Mouse (Mus musculus): ENCODE measurements around the gene Plac8.

Gene Plac8

DNA sequence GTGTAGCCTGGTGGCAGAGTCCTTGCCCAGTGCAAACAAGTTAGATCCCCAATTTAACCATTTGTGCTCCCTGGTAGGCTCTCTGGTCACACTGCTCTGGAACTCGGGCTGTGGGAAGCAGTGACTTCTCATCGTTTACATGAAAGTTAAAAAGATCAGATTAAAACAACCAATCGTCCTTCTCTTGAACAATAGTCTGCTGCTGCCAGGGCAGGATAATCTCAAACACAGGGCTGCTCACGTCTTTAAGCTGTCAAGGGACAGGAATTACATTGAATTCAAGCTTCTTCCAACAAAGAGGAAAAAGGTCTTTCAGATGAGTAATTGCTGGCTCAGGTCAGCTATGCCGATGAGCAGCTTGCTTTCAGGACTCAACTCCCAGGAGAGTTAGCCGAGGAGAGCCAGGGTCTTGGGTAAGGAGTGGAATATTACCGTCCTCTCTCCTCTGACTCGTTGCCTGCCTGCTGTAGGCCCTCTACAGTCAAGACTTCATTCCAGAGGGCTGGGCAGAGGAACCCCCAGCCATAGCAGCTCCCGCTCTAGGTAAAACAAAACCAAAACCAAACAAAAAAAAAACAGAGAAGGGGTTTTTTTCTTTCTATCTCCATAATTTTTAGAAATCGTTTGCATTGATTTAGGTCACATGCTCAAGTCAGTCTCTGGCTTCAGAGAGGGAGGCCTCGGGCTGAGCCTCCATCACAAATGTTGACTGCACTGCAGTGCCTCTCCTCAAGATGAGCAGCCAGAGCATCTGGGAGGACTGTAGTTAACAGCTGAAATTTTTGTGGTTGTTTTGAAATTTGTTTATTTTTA, 9.8 kb upstream of the Plac8 start:
- peak; percentile 63 for DNase-seq (ENCODE audit: low read depth)

DNA sequence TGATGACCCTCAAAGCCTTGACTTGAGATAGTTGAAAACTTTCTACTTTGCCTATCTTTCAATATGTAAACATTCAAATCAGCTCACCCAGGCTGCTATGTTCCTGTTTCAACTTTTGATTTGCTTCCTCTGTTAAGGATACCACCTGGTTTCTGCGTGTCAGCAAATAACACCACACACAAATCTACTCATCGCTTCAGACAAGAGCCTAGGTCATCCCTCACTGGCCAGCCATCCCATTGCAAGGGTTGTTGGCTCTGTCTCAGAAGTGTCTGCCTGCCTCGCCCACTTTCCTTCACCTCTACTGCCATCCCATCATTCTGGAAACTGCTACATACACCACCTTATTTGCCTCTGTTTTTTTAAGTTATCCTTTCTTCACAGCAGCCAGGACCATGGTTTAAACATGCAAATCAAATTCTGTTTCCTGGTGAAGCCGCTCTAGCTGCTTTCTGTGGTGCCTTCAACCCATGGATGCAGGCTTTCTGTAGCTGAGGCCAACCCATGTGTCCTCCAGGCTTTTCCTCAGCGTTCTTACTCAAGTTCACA, 6.9 kb upstream of the Plac8 start:
- DNase-seq (ENCODE audit: low read depth): no peak

DNA sequence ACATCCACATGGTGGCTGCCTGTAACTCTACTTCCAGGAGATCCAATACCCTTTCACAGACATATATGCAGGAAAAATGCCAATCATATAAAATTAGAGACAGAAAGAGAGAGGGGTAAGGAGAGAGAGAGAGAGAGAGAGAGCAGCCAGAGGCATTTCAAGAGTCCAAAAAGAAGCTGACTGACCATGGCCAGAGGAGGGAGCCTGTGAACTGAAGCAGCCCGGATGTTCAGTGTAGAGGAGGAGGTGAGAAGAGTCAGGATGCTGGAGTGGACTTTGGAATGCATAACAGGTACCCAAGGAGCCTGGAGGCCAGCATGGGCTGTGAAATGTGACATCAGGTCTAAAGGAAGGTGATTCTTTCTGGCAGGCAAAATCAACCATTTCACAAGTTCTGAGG, 2.7 kb upstream of the Plac8 start:
- DNase-seq (ENCODE audit: low read depth): no peak

- DNase-seq (ENCODE audit: low read depth): peak; percentile 43
Measured at GRCm38 (mm10) chr5:100573256-100573655, 1.2 kb upstream of the Plac8 start.

DNA sequence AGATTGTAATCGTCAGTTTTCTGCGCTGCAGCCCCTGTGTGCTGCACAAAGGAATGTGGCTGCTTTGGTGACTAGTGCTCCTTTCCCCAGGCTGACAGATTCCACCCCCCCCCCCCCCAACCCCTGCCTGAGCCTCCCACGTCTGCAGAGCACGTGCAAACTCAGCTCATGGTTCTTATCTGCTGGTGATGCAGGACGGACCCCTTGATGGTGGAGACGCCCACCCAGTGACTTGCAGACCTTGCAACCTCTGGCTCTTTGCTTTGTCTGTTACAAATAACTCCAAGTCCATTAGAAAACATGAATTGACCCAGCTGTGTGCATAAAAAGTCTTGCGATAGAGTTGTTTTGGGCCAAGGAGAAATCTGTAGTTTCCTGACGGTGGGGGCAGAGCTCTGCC, 1.3 kb downstream of the Plac8 start:
- DNase-seq (ENCODE audit: low read depth): no peak

DNA sequence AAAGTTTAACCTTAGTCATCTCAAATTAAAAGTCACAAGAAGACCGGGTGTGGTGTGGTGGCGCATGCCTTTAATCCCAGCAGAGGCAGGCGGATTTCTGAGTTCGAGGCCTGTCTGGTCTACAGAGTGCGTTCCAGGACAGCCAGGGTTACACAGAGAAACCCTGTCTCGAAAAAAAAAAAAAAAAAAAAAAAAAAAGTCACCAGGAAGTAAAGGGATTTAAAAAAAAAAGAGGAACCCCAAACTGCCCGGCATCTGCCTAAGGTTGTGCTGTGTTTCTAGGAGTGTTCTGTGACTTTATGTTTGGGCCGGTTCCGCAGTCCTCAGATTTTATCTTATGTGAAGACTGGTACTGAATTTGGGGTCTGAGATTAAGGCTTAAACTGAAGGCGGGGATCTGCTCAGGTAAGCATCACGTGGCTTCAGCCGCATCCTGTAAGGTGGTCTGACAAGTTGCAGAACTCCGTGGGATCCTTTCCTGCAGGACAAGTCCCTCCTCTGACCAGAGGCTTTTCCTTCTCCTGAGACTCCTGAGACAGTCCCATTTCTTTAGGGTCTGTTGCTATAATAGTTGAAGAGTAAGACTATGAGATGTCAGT, 1.9 kb downstream of the Plac8 start:
- no peak for DNase-seq (ENCODE audit: low read depth)

DNA sequence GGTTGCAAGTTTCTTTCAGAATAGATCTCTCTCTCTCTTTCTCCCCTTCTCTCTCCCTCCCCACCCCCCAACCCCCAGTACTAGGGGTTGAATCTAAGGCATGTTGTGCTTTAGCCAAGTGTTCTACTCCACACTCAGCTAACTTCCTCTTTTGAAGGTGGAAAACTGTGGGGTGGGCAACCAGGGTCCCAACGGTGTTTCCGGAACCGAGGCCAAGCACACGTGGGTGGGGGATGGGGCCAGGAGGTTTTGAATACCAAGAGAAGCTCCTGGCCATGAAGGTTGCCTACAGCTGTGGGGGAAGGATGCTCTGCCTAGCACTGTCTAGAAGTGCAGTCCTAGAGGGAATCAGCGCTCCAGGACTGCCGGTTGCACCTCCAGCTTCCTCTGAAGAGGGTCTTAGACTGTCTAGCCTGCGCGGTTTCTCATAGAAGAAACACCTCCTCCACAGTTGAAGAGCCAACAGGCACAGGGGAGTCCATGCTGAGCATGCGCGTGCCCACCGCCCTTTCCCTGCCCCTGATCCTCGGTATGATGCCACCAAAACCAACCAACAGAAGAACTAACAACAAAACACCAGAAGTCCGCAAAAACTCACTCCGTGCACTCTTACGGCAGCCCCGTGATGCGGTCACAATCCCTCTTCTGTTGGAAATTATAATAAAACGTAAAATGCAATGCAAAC, 2.7 kb downstream of the Plac8 start:
- peak; percentile 38 for DNase-seq (ENCODE audit: low read depth)

DNA sequence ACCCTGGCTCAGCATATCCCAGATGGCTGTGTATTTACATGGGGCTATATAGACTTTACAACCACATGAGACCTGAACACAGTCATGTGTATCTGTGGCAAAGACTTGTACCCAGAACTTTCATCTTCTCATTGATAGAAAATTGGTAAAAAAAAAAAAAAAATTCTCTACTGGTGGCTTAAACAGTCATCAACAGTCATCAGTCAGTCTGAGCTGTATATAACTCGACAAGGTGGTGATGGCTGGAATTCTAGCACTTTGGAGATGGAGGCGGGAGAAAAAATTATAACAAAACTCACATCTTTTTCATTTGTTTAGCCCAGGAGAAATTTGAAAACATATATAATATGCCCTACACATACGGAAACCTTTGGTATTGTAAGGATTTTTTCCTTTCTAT, 3.2 kb downstream of the Plac8 start:
- DNase-seq (ENCODE audit: low read depth): no peak

GRCm38 (mm10) chr5:100568177-100568576, 3.9 kb downstream of the Plac8 start:
- no peak for DNase-seq (ENCODE audit: low read depth)

DNA sequence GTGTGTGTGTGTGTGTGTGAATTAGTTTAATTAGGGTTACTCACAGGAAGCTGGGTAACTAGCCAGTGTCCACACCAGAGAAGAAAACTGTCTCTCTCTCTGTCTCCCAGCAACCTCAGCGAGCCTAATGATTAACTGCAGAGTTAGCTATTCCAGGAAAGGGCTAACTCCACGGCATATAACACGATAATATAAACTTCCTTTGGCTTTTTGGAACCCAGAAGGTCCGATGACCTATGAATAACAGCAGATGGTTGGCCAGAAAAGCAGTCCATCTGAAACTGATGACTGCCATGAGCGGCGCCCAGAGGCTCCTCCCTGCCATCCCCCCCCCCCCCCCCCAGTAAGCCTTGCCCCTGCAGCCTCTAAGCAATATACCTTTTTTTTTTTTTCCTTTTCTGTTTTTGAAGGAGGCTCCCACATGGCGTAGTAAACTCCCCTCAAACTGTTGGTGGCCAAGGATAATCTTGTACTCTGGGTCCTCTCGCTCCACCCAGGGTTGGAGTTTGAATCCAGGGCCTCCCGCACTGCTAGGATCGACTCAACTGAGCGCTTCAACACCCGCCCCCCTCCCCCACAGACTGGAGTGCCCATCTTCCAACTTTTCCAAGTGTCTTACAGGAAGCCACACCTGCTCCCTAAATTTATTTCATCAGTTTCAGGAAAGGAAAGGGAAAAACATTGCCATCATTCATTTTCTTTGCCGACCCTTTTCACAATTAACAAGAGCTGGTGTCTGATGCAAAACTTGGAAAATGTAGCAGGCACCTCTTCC, 4.6 kb downstream of the Plac8 start:
- DNase-seq (ENCODE audit: low read depth): no peak

DNA sequence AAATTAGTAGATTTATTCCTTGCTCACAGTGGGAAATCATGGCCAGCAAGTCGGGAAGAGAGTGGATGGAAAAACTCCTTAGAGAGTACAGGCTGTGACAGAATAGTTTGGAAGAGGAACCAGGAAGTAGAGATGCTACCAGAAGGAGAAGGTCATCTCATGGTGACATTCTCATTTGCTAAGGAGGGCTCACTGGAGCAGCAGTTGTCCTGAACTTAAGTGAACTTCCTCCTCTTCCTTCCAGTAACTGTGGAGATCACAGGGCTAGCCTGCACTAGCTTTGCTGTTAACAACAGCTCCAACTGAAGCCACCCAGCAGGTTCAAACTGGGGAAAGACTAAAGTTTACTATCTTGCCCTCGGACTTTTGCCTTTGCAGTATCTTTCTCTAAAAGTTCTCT, 5.2 kb downstream of the Plac8 start:
- no peak for DNase-seq (ENCODE audit: low read depth)

DNA sequence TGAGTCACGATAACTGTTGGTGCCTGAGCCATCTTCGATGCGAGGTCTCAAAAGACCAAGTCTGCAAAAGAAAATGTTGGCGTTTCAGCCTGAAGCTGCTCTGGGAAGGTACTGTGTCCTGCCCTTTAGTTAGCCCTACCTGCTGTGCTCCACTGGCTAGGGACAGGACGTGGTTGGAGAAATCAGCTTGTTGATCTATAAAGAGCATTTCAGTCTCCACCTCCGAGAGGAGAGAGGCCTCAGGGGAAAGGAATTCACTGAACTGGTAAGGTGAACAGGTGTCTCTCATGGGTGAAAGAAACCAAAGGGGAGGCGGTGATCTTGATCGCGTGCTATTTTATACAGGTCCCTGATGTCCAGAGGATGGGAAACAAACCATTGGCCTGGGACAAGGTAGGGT, 9.3 kb downstream of the Plac8 start:
- DNase-seq (ENCODE audit: low read depth): no peak

DNA sequence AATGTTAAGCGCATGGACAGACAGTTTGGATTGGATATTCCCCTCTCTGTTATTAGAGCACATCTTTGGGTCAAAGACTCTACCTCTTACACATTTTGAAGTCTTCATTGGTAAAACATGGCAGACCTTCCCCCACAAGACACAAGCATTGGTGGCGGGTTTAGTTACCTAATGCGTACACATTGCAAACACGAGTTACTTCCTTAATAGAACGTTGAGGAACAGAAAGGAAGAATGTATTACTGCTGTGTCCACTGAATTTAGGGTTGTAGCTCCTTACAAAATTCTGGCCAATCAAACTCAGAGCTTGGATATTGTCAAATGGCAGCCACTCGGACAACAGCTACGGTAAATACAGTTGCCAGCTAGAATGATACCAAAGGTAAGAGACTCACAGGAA, 12.7 kb downstream of the Plac8 start:
- DNase-seq (ENCODE audit: low read depth): no peak

- DNase-seq (ENCODE audit: low read depth): no peak
Measured at GRCm38 (mm10) chr5:100558783-100559182, 13.3 kb downstream of the Plac8 start.

GRCm38 (mm10) chr5:100557537-100557936, 14.5 kb downstream of the Plac8 start:
- DNase-seq (ENCODE audit: low read depth): no peak

- DNase-seq (ENCODE audit: low read depth): no peak
Measured at GRCm38 (mm10) chr5:100557019-100557418, 15.0 kb downstream of the Plac8 start.

DNA sequence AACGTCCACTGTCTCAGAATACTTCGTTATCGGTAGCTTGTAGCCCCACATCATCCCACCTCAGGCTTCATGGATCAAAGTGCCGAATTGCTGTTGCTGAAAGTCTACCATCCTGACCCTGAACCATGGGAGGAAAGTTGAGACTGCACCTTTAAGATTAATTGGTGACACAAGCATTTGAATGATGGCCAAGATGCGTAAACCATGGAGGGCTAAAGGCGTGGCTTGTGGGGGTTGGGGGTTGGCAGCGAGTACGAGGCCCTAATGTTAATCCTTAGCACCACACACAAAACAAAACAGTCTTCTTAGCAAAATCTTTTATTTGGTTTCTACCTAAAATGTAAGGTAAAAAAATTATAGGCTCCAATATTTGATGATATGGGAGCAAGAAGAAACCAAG, 18.6 kb downstream of the Plac8 start:
- DNase-seq (ENCODE audit: low read depth): no peak

DNA sequence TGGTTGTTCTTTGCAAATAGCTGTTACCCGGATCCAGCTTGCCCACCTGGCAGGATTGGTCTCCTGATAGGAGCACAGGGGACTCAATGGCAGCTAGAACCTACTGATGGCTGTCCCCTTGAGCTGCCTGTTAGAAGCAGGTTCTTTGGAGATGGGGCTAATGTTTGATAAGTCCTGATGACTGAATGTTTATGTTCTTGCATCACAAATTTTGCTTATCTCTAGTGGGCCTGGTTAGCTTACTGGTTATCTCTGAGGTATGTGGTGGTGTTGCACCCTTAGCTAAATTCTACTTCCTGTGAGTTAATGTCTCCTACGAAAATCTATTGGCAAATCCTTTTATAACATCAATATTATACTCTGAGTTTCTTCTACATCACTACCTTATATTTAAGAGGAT, 20.1 kb downstream of the Plac8 start:
- DNase-seq (ENCODE audit: low read depth): no peak

DNA sequence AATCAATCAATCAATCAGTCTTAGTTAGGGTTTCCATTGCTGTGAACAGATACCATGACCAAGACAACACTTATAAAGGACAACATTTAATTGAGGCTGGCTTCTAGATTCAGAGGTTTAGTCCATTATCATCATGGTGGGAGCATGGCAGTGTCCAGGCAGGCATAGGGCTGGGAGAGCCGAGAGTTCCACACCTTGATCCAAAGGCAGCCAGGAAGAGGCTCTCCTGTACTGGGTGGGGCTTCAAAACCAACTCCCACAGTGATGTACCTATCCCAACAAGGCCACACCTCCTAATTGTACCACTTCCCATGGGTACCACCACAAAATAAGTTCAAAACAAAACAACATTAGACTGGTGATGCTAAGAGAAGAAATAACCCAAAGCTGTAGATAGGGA, 21.9 kb downstream of the Plac8 start:
- DNase-seq (ENCODE audit: low read depth): no peak

DNA sequence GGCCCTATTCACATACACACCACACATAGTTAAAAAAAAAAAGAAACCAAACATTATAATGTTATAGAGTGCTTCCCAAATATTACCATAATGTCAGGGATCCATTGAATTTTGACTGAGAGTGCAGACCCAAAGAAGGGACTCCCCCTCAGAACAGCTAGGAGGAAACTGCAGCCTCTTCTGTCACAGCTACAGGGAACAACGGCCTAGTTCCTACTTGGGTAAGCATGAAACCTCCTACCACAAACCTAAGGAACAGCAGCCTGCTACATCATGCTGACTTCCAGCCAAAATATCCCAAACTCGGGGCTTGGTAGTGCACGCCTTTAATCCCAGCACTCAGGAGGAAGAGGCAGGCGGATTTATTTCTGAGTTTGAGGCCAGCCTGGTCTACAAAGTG, 22.7 kb downstream of the Plac8 start:
- no peak for DNase-seq (ENCODE audit: low read depth)

- no peak for DNase-seq (ENCODE audit: low read depth)
Measured at GRCm38 (mm10) chr5:100548236-100548635, 23.8 kb downstream of the Plac8 start.
